Mouse (Mus musculus) olfactory bulb, adult 2 months (tissue): ENCODE results near the gene Mras. TPM values are rescaled to one million over a fixed set of nuclear protein-coding genes. Genes with fewer than 3 reads are reported as not detected.

ENCODE experiments used
- H3K27ac ChIP-seq: fragments of 200-500 bp; 2 replicates; pipeline ENCODE4 v1.5.1; 2012; ENCODE audit warnings: low read depth, low read length; ENCODE audit not compliant: insufficient read depth
- H3K4me1 ChIP-seq: fragments of 200-500 bp; 2 replicates; pipeline ENCODE4 v1.6.1; 2012; ENCODE audit warnings: low read length; ENCODE audit not compliant: control insufficient read depth, insufficient read depth
- H3K4me3 ChIP-seq: fragments of 200-500 bp; 2 replicates; pipeline ENCODE4 v1.5.1; 2012; ENCODE audit warnings: mild to moderate bottlenecking, low read depth, low read length, moderate library complexity; ENCODE audit not compliant: insufficient read depth
- CTCF ChIP-seq: fragments of 200-500 bp; IDR thresholded peaks from 2 replicates; pipeline ENCODE4 v1.5.1; 2012; ENCODE audit warnings: low read depth, mild to moderate bottlenecking, low read length, moderate library complexity; ENCODE audit not compliant: insufficient read depth
- POLR2A ChIP-seq: fragments of 200-500 bp; IDR thresholded peaks from 2 replicates; pipeline ENCODE4 v1.6.1; 2012; ENCODE audit warnings: mild to moderate bottlenecking, low read depth, low read length, moderate library complexity; ENCODE audit not compliant: insufficient read depth
- WGBS: fragments of 180-500 bp; shearing (Covaris S2); methylation state at CpG from one replicate; pipeline ENCODE4 v1.1.7; 2018; 5-methylcytosine and 5-hydroxymethylcytosine counted together
- polyA plus RNA-seq: library from polyadenylated mRNA; stranded (reverse); fragments of >200 nt; gene quantifications from 2 replicates; pipeline ENCODE4 v1.2.4, GENCODE M21; 2012; ENCODE audit warnings: low replicate concordance; ENCODE audit not compliant: missing spikeins, insufficient read depth, insufficient read length

Gene Mras
- polyA plus RNA-seq, 1 experiment, result not detected

- 78% methylated on average over 6 of the region's 6 CpGs for WGBS
- TF ChIP-seq CTCF (no peak), POLR2A (no peak)
- Histone ChIP-seq H3K4me3 (no peak overlapping the region), H3K27ac (peak overlapping the region; percentile 23; the same call in 1 of the 2 replicates), H3K4me1 (peaks cover 25% of the 10 kb centered on the region)
Measured at GRCm38 (mm10) chr9:99400781-99401180, 36.4 kb downstream of the Mras start.

DNA sequence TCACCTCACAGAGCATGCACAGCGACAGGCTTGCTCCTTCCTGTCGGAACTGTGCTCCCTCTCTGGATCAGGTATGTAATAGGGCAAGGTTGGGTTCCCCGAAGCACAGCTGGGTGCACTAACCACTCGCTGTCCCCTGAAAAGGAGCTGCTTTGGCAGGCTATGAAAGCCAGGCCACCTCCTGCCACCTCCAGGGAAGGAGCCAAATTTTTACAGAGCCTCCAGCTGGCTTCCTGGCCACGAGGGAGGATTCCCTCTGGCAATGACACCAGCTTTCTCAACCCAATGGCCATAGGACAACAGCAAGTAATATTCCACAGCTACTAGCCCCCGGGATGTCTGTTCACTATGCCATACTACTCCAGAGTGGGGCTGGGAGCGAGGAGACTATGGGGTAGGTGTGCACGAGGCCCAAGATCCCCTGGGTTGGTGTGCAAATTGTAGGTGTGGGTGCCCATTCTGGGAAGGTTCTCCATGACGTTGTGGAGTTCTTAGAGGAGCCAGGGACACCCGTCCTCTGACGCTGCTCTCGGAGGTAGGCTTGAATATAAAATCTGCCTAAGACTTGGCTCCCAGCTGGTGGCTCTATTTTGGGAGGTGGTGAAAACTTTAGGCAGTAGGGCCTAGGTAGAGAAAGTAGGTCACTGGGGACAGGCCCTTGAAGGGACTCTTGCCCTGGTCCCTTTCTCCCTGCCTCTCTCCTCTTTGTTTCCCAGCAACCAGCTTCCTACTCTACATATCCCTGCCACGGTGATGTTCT is 39.9 kb downstream of the Mras start:
- 69% methylated on average over 13 of the region's 13 CpGs for WGBS

DNA sequence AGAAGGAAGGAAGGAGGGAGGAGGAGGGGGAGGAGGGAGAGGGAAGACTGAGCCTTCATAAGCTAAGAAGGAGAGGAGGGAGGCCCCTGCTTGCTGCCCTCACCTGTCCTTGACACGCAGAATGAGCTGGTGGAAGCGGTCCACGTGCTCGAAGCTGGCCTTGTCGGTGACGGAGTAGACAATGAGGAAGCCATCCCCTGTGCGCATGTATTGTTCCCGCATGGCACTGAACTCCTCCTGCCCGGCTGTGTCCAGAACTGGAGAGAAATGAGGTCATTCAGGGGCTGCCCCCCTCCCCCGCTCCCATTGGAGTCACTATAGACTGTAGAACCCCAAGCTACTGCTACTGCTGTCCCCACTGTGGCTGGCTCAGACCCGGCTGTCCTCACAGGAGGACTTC is 42.8 kb downstream of the Mras start:
- no peak overlapping the region for H3K4me3 ChIP-seq
- 73% methylated on average over 11 of the region's 11 CpGs for WGBS
- H3K27ac ChIP-seq, result no peak overlapping the region
- TF ChIP-seq CTCF (no peak), POLR2A (no peak)
- H3K4me1 ChIP-seq, result peaks cover 41% of the 10 kb centered on the region

More for the DNA sequence above, 39.9 kb downstream of the Mras start:
- peaks cover 32% of the 10 kb centered on the region for H3K4me1 ChIP-seq
- H3K27ac ChIP-seq, result no peak overlapping the region
- H3K4me3 ChIP-seq, result no peak overlapping the region
- TF ChIP-seq CTCF, result no peak
- TF ChIP-seq POLR2A, result no peak

DNA sequence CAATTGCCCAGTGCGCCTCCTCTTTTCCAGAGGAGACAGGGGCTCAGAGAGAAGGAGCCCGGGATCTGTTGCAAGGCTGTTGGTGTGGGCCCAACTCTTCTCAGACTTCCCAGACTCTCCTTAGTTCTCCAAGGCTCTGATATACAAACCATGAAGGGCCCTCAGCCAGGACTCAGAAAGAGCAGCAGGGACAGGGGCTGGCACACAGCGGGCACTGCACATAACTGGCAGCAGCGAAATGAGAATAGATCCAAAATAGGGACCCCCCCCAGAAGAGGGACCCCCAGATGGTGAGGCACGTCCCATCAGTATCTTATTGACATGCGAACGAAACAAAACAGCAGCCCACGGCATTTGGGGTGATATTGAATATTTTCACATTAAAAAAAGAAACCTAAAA is 44.0 kb downstream of the Mras start:
- 76% methylated on average over 8 of the region's 8 CpGs for WGBS
- Histone ChIP-seq H3K4me3 (no peak overlapping the region), H3K27ac (no peak overlapping the region), H3K4me1 (peaks cover 52% of the 10 kb centered on the region)
- TF ChIP-seq POLR2A, result no peak
- TF ChIP-seq CTCF, result no peak

GRCm38 (mm10) chr9:99391557-99391956 is 45.6 kb downstream of the Mras start:
- WGBS, result 39% methylated on average over 10 of the region's 10 CpGs
- Histone ChIP-seq H3K4me1 (peaks cover 45% of the 10 kb centered on the region), H3K27ac (peak overlapping the region; percentile 39), H3K4me3 (no peak overlapping the region)
- TF ChIP-seq CTCF, result no peak
- TF ChIP-seq POLR2A, result no peak

DNA sequence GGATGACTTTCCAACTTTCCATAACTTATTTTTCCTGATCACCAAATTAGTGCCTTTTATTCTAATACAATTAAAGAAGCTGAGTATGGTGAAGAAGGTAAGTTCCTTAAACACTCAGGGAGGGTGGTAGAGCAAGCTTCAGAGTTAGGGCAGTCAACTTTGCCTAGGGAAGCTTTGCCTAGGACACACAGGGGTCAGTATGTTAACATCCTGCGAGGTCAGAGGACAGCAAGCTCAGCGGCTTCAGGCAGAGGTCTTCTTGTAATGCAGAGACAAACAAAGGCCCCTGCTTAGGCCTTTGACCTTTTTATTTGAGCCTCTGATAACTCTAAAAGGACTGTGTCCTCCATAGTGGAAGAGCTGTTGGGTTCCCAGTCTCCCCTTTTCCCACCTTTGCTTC is 46.5 kb downstream of the Mras start:
- 88% methylated on average over 2 of the region's 2 CpGs for WGBS
- Histone ChIP-seq H3K27ac (0 out of 2 replicates have a peak overlapping the region, but pooled peaks have one; percentile 32), H3K4me1 (peaks cover 41% of the 10 kb centered on the region), H3K4me3 (no peak overlapping the region)
- TF ChIP-seq POLR2A, result no peak

GRCm38 (mm10) chr9:99390201-99390600 is 47.0 kb downstream of the Mras start:
- H3K4me3 ChIP-seq, result no peak overlapping the region
- H3K27ac ChIP-seq, result peak overlapping the region; percentile 32
- no peak for TF ChIP-seq POLR2A
- no peak for TF ChIP-seq CTCF
- WGBS, result 59% methylated on average over 5 of the region's 5 CpGs
- H3K4me1 ChIP-seq, result peaks cover 41% of the 10 kb centered on the region

DNA sequence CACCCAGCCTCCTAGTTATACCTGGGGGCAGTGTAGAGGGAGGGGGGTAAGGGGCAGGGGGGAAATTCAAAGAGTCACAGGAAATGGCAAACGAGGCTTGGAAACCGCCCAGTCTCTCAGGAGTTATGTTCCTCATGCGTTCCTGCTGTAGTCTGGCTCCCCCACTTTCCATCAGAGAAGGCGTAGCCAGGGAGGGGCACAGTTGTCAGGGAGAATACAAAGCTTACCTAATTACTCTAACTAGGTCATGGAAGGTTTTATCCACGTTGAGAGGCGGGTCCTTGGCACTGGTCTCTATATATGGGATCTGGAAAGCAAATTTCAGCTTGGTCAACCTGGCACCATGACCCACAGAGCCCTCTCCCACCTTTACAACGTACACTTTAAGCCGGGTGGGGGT is 47.7 kb downstream of the Mras start:
- TF ChIP-seq POLR2A (no peak), CTCF (no peak)
- Histone ChIP-seq H3K27ac (no peak overlapping the region), H3K4me1 (peaks cover 36% of the 10 kb centered on the region), H3K4me3 (no peak overlapping the region)
- WGBS, result 52% methylated on average over 8 of the region's 8 CpGs

- 61% methylated on average over 9 of the region's 9 CpGs for WGBS
- Histone ChIP-seq H3K27ac (no peak overlapping the region), H3K4me1 (peaks cover 33% of the 10 kb centered on the region), H3K4me3 (no peak overlapping the region)
- TF ChIP-seq POLR2A (no peak), CTCF (no peak)
Measured at GRCm38 (mm10) chr9:99388856-99389255, 48.3 kb downstream of the Mras start.
